Mouse (Mus musculus) ES-E14 (cell line): ENCODE measurements around the gene Oas1g.

Experiments used
- CHD2 ChIP-seq: IDR thresholded peaks from 2 replicates; pipeline ENCODE4 v1.6.1; 2014; ENCODE audit warnings: mild to moderate bottlenecking, low read depth, low read length, inconsistent platforms
- HCFC1 ChIP-seq: IDR thresholded peaks from 2 replicates; pipeline ENCODE4 v1.6.1; 2012; ENCODE audit warnings: low read length, inconsistent platforms, borderline replicate concordance; ENCODE audit not compliant: insufficient read depth

GRCm38 (mm10) chr5:120833335-120834280 is 53.8 kb downstream of the Oas1g start:
- TF ChIP-seq HCFC1: no peak
- TF ChIP-seq CHD2: no peak
